Mouse (Mus musculus) splenic B cell, adult 2 months (primary cell): ENCODE measurements around the gene S100a14.

Experiments used
- DNase-seq: peaks from one replicate; pipeline ENCODE4 v3.0.0-alpha.2; 2011; ENCODE audit warnings: low read depth, low spot score
- H3K27me3 ChIP-seq: 2 replicates; pipeline ENCODE4 v1.6.1; 2012; ENCODE audit warnings: mild to moderate bottlenecking, low read length, moderate library complexity, mixed read lengths; ENCODE audit not compliant: control insufficient read depth, poor library complexity, insufficient read depth, severe bottlenecking
- H3K36me3 ChIP-seq: 2 replicates; pipeline ENCODE4 v1.6.1; 2012; ENCODE audit warnings: mild to moderate bottlenecking, low read length, moderate library complexity, mixed read lengths; ENCODE audit not compliant: control insufficient read depth, poor library complexity, insufficient read depth, severe bottlenecking

S100a14 gene

DNA sequence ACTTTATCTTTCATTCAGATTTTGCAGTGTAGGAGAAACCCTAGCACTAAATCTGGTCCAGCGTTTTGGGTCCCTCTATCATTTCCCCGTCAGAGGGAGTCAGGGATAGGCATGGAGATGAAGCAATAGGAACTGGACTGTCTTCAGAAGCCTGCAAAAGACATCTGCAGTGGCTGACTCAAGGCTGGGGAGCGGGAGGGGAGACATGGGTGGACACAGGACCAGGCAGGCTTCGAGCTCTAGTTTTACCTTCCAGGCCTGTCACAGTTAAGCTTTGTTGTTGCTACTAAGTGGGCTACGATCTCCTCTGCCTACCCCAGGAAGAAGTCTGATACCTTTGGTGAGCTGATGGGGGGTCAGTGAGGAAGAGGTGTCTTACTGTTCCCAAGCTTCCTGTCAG lies 14.4 kb upstream of the S100a14 start:
- no peak for DNase-seq
- Histone ChIP-seq H3K27me3 (no peaks in the 10 kb centered on the region), H3K36me3 (peaks cover 2% of the 10 kb centered on the region; the same call in 1 of the 2 replicates)

DNA sequence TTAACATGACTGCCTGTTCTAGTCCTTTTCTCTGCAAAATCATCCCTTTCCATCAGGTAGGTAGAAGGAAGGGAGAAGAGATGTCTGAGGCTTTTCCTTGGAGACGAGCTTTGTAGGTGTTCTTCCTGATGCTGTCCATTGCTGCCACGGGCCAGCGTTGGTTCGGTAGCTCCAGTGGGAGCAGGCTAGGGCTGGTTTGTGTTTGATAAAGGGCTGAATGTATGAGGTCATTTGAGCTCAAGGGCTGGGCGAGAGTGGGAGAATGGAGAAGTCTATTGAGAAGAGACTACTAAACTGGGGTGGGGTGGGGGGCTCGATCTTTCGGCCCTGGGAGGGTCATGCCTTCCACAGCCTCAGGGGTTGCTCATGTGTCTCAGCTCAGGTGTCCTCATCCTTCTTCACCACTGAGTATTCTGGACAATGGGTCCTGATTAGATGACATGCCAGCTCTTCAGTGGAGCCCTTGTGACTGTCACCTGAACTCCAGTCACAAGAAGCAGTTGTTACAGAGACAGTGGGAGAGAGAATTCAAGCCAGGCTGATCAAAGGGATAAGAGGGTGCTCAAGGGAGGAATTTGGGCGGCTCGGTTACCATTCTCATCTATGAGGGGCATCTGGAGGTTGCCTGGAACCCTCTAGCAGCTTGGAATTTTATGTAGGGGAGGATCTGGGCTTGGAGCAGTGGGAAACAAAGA lies 13.6 kb upstream of the S100a14 start:
- H3K27me3 ChIP-seq: no peaks in the 10 kb centered on the region
- H3K36me3 ChIP-seq: no peaks in the 10 kb centered on the region
- DNase-seq: no peak

DNA sequence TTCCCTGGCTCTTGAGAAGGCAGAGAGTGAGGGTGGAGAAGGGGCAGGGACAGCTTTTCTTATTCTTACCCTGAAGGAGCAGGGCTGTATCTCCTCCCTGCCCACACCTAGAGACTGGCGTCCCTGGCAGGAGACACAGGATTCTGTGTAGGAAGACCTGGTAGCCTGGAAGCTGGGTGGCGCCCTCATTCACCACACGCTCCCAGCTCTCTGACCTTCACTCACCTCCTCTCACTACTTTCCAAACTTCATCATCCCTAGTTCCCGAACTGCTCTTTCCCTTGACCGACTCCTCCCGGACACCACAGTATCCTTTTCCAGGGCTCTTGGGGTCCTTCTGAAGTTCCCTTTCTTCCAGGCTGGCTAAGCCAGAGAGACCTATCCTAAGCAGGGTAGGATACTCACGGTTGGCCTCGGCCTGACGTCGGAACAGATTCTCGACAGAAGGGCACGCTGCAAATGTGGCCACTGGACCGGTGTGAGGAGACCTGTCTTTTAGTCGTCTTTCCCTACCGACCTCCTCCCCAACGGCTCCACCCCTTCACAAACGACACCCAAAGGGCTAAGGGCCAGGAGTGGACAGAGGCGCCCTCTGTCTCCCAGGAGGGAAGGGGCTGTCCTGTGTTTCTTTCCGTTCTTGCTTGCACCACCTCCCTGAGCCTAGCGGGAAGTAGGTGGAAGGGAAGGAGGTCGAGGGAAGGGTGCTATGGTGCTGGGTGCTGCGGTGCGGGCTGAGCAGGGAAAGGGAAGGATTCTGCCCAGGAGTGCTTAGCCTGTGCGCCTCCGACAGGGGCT lies 12.7 kb upstream of the S100a14 start, which contains the start of the genes S100a1 and S100a13:
Gene S100a1, minus strand, starts transcription at position 597 of the 795 bp plus-strand sequence.
Gene S100a13, plus strand, starts transcription at position 640 of the 795 bp plus-strand sequence.
- Histone ChIP-seq H3K27me3 (no peaks in the 10 kb centered on the region), H3K36me3 (no peaks in the 10 kb centered on the region)
- DNase-seq: peak; percentile 37

DNA sequence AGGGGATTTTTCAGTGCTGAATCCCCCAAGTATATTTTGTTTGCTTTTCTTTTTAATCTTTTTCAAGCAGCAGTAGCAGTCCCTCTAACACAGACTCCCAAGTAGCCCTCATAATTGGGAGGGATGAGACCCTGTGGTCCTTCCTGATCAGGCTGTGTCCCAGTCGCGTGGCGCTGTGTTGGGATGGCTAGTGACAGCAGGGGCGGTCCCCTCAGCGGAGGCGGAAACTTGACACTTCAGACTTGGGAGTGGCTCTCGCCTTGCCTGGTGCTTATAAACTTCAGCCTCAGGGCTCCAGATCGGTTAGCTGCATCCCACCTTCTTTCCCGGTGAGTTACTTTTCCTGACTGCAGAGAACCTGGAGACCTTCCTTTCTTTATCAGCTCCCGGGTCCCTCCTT lies 12.0 kb upstream of the S100a14 start:
- no peaks in the 10 kb centered on the region for H3K36me3 ChIP-seq
- peak; percentile 48 for DNase-seq
- H3K27me3 ChIP-seq: no peaks in the 10 kb centered on the region

DNA sequence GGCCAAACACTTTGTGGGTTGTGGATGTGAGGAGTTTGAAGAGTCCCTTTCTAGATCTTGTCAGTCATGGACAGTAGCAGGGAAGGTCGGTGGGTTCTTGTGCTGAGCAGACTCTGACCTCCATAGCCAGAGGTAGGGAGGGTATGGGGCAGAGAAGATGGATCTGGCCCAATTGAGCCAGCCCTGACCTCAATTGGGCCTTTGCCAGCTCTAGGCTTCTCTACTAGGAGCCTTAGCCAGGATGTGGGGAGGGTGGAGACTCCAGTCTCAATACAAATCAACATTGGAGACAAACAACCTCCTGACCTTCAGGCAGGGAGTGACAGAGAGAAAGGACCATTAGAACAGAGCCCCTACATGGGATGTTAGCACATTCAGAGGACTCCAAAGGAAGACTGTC lies 11.4 kb upstream of the S100a14 start:
- DNase-seq: no peak
- peaks cover under 1% of the 10 kb centered on the region; the same call in 1 of the 2 replicates for H3K36me3 ChIP-seq
- no peaks in the 10 kb centered on the region for H3K27me3 ChIP-seq

DNA sequence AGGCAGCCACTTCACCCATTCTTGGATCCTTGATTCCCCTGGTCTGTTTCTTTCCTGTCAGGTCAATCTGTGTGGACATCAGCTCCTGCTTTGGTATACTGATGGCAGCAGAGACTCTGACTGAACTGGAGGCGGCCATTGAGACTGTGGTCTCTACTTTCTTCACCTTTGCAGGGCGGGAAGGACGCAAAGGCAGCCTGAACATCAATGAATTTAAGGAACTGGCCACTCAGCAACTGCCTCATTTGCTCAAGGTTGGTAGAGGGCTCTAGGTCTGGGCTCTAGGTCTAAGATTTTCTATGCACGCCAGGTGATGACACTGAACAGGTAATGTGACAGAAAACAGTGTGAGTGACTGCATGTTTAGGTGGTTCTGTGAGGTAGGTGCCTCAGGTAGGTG lies 10.9 kb upstream of the S100a14 start:
- H3K36me3 ChIP-seq: peaks cover 2% of the 10 kb centered on the region; the same call in 1 of the 2 replicates
- no peak for DNase-seq
- H3K27me3 ChIP-seq: no peaks in the 10 kb centered on the region

DNA sequence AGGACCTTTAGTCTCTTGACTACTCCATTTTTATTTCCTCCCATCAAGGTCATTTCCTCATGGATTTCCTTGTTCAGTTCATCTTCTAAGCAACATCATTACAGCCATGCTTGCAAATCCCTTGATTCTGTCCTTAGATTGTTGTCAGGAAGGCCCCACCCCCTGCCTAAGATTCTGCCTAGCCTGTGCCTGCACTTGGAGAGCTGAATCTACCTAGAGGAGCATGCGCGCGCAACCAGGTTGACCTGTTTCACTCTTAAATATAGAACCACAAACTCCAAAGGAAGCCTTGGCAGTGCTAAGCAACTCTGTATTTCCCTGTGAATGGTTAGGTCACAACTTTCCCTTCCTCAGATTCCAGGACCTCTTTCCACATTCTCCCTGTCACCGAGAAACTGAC lies 8.9 kb upstream of the S100a14 start:
- no peak for DNase-seq
- H3K27me3 ChIP-seq: no peaks in the 10 kb centered on the region
- H3K36me3 ChIP-seq: peaks cover 3% of the 10 kb centered on the region; the same call in 1 of the 2 replicates

DNA sequence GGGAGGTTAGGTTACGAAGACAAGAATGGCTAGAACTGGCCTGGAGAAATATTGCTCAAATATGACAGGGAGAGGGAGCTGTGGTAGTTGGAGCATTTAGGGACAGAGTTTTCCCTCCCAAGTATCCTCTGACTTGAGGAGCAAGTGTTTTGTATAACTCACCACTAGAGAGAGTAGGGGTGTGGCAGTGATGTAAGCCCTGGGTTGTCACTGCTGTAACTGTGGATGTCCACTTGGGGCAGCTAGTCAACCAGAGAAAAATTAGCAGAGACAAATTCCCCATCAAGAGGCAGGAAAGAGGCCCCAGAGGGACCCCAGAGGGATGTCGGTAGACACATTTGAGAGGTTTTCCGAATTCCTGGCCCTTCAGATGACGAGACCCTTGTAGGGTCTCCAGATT lies 1.2 kb upstream of the S100a14 start:
- H3K36me3 ChIP-seq: peaks cover 4% of the 10 kb centered on the region; the same call in 1 of the 2 replicates
- peak; percentile 63 for DNase-seq

DNA sequence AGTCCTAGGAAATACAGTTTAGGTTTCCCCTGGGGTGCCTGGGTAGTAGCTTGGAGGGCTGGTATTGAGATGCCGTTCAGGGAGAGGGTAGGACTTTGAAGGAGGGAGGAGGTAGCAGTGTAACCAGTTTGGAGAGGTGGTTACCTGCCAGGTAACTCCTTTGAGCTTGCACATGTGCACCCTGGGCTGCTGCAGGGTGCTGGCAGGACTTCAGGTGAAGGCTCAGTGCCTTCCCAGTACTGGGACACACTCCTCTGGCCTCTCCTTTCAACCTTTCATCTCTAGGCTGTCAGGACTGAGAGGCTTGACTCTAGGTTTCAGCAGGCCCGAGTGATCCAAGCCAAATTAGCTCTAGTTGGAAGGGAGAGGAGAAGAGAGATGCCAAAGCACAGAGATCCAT lies 580 bp upstream of the S100a14 start:
- H3K36me3 ChIP-seq: peaks cover 4% of the 10 kb centered on the region; the same call in 1 of the 2 replicates
- DNase-seq: no peak
- H3K27me3 ChIP-seq: no peaks in the 10 kb centered on the region

More for the DNA sequence above, 1.2 kb upstream of the S100a14 start:
- no peaks in the 10 kb centered on the region for H3K27me3 ChIP-seq

DNA sequence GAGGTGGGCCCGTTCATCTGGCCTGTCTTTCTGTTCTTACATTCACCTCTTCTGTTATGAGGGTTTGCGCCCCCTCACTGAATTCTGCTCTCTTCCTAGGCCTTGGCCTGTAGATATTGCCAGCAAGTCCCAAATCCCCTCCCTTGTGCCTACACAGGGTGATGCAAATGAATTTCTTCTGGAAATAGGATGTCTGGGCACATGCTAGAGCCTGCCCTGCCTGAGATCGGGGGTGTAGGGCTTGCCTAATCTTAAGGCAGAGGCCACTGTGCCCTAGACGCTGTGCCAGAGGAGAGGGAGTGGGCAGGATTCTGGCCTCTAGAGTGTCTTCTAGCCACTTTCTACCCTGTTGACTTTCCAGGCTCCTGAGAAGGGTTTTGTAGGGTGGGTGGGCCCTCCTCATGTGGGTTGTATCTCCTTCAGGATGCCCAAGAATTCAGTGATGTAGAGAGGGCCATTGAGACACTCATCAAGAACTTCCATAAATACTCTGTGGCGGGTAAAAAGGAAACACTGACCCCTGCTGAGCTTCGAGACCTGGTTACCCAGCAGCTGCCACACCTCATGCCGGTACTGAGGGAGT lies 726 bp downstream of the S100a14 start:
- peaks cover 4% of the 10 kb centered on the region; the same call in 1 of the 2 replicates for H3K36me3 ChIP-seq
- H3K27me3 ChIP-seq: no peaks in the 10 kb centered on the region
- DNase-seq: no peak

DNA sequence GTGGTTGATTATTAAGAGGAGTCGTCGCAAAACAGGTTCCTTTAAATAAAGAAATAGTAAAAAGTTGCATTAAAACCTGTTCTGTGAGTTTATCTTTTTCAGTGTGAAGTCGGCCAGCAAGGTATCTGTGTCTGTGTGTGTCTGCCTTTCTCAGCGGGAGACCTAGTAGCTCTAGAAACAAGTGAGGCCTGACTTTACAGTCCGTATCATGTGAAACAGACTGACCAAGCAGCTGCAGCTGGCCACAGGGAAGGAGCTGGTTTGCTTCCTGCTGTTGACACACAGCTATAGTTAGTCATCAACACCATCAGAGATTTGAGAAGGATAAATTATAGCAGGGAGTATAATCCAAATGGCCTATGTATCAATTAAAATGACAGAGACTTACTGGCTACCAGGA lies 5.1 kb downstream of the S100a14 start:
- no peak for DNase-seq
- no peaks in the 10 kb centered on the region for H3K36me3 ChIP-seq
- no peaks in the 10 kb centered on the region for H3K27me3 ChIP-seq

DNA sequence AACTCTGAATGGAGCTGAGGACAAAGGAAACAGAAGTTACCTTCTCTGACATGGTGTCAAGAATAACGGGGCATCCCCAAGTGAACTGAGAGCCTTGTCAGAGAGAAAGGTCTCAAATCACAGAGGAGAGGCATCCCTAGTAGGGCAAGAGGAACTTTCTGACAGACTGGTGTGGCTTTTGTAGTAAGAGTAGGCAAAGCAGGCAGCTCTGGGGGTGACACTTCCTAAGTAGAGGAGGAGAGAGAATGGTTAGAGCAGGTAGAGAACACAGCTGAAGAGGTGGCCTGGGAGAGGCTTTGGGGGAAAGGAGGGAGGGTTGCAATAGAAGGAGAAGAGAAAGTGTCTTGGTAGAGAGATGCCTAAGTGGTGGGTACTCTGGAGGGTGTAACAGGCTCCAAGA lies 8.8 kb downstream of the S100a14 start:
- Histone ChIP-seq H3K27me3 (no peaks in the 10 kb centered on the region), H3K36me3 (no peaks in the 10 kb centered on the region)
- no peak for DNase-seq

DNA sequence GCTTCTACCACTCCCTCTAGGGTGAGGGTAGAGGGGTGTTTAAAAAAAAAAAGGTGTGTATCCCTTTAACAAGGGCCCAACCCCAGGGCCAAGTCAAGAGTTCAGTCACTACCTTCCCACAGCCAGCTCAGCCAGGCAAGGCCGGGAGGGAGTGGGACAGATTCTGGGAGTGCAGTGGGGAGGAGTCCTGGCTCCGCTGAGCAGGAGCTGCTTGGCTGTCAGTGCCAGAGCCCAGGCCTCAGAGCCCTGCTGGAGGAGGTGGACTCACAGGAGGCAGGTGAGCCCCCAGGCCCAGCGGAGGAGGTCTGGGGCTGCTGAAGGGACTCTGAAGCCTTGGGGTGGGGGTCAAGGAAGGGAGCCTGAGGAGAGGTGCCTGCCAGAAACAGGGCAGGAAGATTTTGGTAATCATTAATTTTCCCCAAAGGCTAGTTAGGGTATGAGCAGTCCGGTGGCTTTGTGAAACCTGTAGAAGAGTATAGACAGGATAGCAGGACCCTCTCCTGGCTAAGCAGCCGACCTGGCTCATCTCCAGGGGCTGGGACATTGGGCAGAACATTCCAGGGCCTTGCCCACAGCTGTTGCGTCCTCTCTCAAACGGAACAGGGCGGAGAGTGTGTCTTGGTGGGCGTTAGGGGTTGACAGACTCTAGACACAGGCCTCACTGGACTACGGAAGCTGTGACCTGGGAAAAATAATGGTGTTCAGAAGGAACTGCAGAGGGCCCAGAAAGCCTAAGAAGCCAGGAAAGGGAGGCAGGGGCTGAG lies 10.7 kb downstream of the S100a14 start, which contains the start of gene S100a16:
Gene S100a16, plus strand, starts transcription at position 114 of the 764 bp plus-strand sequence.
- no peaks in the 10 kb centered on the region for H3K27me3 ChIP-seq
- no peaks in the 10 kb centered on the region for H3K36me3 ChIP-seq
- no peak for DNase-seq

DNA sequence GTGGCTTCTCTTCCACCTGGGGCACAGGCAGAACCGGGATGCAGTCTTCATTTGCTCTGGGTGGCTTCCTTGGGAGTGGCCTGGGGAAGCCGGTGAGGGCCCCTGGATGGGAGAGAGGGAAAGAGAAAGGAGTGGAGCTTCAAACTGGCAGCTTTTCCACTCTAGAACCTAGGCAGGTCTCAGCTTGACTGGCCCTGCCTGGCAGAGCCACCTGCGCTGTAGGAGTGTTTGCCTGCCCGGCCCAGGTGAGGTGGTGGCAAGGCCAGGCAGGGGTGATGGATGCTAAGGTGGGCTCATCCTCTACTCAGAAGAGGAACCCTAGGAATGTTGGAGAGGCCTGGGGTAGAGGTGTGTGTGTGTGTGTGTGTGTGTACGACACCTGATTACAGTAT lies 11.2 kb downstream of the S100a14 start:
- no peak for DNase-seq
- Histone ChIP-seq H3K36me3 (no peaks in the 10 kb centered on the region), H3K27me3 (no peaks in the 10 kb centered on the region)
